Mouse (Mus musculus) cerebellum, adult 2 months (tissue): ENCODE measurements around the gene Lypd5. TPM values are rescaled to one million over a fixed set of nuclear protein-coding genes. Genes with fewer than 3 reads are reported as not detected.

Source experiments
- DNase-seq, 2 experiments: peaks; one replicate each; pipeline ENCODE4 v3.0.0; 2021
- H3K27ac ChIP-seq: fragments of 200-500 bp; 2 replicates; pipeline ENCODE4 v1.5.1; 2012; ENCODE audit warnings: low read length, control low read depth, inconsistent platforms; ENCODE audit not compliant: insufficient read depth
- H3K27me3 ChIP-seq: fragments of 200-500 bp; 2 replicates; pipeline ENCODE4 v1.6.1; 2012; ENCODE audit warnings: inconsistent platforms, mild to moderate bottlenecking, low read length, moderate library complexity; ENCODE audit not compliant: control insufficient read depth, insufficient read depth
- H3K4me1 ChIP-seq: fragments of 200-500 bp; 2 replicates; pipeline ENCODE4 v1.6.1; 2011; ENCODE audit warnings: low read length; ENCODE audit not compliant: control insufficient read depth, insufficient read depth
- H3K4me3 ChIP-seq: fragments of 200-500 bp; replicated peaks from 2 replicates; pipeline ENCODE3; 2011; ENCODE audit warnings: mild to moderate bottlenecking, low read depth, low read length, control low read depth; ENCODE audit not compliant: insufficient read depth
- CTCF ChIP-seq: fragments of 200-500 bp; IDR thresholded peaks from 2 replicates; pipeline ENCODE4 v1.5.1; 2011; ENCODE audit warnings: low read depth, mild to moderate bottlenecking, control low read depth, low read length, moderate library complexity, borderline replicate concordance; ENCODE audit not compliant: insufficient read depth
- POLR2A ChIP-seq: fragments of 200-500 bp; IDR thresholded peaks from 2 replicates; pipeline ENCODE4 v1.6.1; 2011; ENCODE audit warnings: low read length, control low read depth, borderline replicate concordance; ENCODE audit not compliant: insufficient read depth
- WGBS: fragments of 180-500 bp; shearing (Covaris S2); methylation state at CpG from one replicate; pipeline ENCODE4 v1.1.7; 2018; 5-methylcytosine and 5-hydroxymethylcytosine counted together
- polyA plus RNA-seq: library from polyadenylated mRNA; depleted of rRNA; stranded (reverse); fragments of >200 nt; gene quantifications from 2 replicates; pipeline ENCODE4 v1.2.3, GENCODE M21; 2012; rRNA removed

The Lypd5 gene
- polyA plus RNA-seq, 1 experiment, result not detected

DNA sequence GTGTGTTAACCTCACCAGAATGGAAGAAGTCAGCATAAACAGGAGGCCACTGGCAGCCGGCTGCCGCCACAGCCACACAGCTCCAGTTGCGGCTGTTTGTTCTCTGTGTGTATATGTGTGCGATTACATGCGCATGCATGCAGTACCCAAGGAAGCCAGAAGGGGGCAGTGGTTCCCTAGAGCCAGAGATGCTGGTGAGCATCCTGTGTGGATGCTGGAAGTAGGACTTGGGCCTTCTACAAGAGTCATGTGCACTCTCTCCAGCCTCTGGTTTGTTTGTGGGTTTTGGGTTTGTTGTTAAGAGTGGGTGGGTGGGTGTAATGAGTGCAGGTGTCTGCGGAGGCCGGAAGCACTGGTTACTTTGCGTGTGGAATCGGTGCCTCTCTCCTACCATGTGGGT, 53.9 kb downstream of the Lypd5 start:
- Histone ChIP-seq H3K4me3 (no peak overlapping the region), H3K27ac (no peak overlapping the region), H3K4me1 (peaks cover 29% of the 10 kb centered on the region), H3K27me3 (no peaks in the 10 kb centered on the region)
- 97% methylated on average over 9 of the region's 9 CpGs for WGBS
- no peak for DNase-seq
- peak; percentile 48 for TF ChIP-seq CTCF
- TF ChIP-seq POLR2A, result no peak

Other genes with a start within 250 kb of the Lypd5 start
- 7.7 and 8.1 TPM in 2 replicates for gene Zfp112, start 236.9 kb upstream of the Lypd5 start, polyA plus RNA-seq
- gene Zfp235, start 215.0 kb upstream of the Lypd5 start, polyA plus RNA-seq, result 20.2 and 21.4 TPM in 2 replicates
- gene Zfp114, start 174.1 kb upstream of the Lypd5 start, polyA plus RNA-seq, result 2.2 and 3.0 TPM in 2 replicates
- gene Zfp111, start 137.8 kb upstream of the Lypd5 start, polyA plus RNA-seq, result 5.3 and 5.5 TPM in 2 replicates
- gene Zfp109, start 111.6 kb upstream of the Lypd5 start, polyA plus RNA-seq, result 6.5 and 7.2 TPM in 2 replicates
- gene Zfp108, start 94.4 kb upstream of the Lypd5 start, polyA plus RNA-seq, result 5.7 and 6.1 TPM in 2 replicates
- 8.8 and 9.2 TPM in 2 replicates for gene Zfp93, start 78.8 kb upstream of the Lypd5 start, polyA plus RNA-seq
- gene Zfp61, start 48.0 kb upstream of the Lypd5 start, polyA plus RNA-seq, result 33.0 and 36.4 TPM in 2 replicates
- 18.2 and 18.3 TPM in 2 replicates for gene Zfp94, start 32.5 kb upstream of the Lypd5 start, polyA plus RNA-seq
- gene Tescl, start 15.3 kb upstream of the Lypd5 start, polyA plus RNA-seq, result 0.22 and 0.39 TPM in 2 replicates
- gene Kcnn4, start 21.1 kb downstream of the Lypd5 start, polyA plus RNA-seq, result 0.49 and 0.59 TPM in 2 replicates
- 89.3 and 95.5 TPM in 2 replicates for gene Smg9, start 50.4 kb downstream of the Lypd5 start, polyA plus RNA-seq
- not detected in 2 replicates for gene Irgc1, start 103.1 kb downstream of the Lypd5 start, polyA plus RNA-seq
- 0.79 and 0.97 TPM in 2 replicates for gene Plaur, start 113.3 kb downstream of the Lypd5 start, polyA plus RNA-seq
- 285 and 312 TPM in 2 replicates for gene Cadm4, start 132.8 kb downstream of the Lypd5 start, polyA plus RNA-seq
- gene Zfp428, start 157.8 kb downstream of the Lypd5 start, polyA plus RNA-seq, result 68.5 and 68.6 TPM in 2 replicates
- not detected in 2 replicates for gene AC161166.1, start 163.3 kb downstream of the Lypd5 start, polyA plus RNA-seq
- gene Irgq, start 181.5 kb downstream of the Lypd5 start, polyA plus RNA-seq, result 37.0 and 38.3 TPM in 2 replicates
- not detected in 2 replicates for gene Pinlyp, start 196.9 kb downstream of the Lypd5 start, polyA plus RNA-seq
- 46.2 and 51.3 TPM in 2 replicates for gene Xrcc1, start 197.1 kb downstream of the Lypd5 start, polyA plus RNA-seq
- 25.7 and 28.0 TPM in 2 replicates for gene Ethe1, start 238.3 kb downstream of the Lypd5 start, polyA plus RNA-seq
- gene Zfp575, start 238.4 kb downstream of the Lypd5 start, polyA plus RNA-seq, result 1.4 TPM in 2 replicates